Mouse (Mus musculus): ENCODE data around the gene Adamts2. TPM values are rescaled to one million over a fixed set of nuclear protein-coding genes. Genes with fewer than 3 reads are reported as not detected.

Adamts2 gene
- polyA plus RNA-seq (2015; fragmentation: Nextera tagmentation; extraction: Ambion mirVana), result 8.5 and 9.0 TPM in 2 replicates

- ATAC-seq, result peak; percentile 88
- WGBS, result under 1% methylated on average over 79 of the region's 82 CpGs
- peaks cover 63% of the 10 kb centered on the region for H3K27me3 ChIP-seq (replicated peaks)
- H3K36me3 ChIP-seq, result no peaks in the 10 kb centered on the region
- no peaks in the 10 kb centered on the region for H3K9me3 ChIP-seq
- H3K9ac ChIP-seq, result peak within 1 kb of the TSS; percentile 58
- H3K4me3 ChIP-seq (replicated peaks), result peak within 1 kb of the TSS; percentile 67
- H3K4me1 ChIP-seq (replicated peaks), result peaks cover 17% of the 10 kb centered on the region
- 0 out of 2 replicates have a peak within 1 kb of the TSS, but pooled peaks have one; percentile 13 for H3K27ac ChIP-seq
- H3K4me2 ChIP-seq (replicated peaks), result peak within 1 kb of the TSS; percentile 96
Measured at GRCm38 (mm10) chr11:50601641-50602355, at the start of gene Adamts2. Adamts2 (plus strand) TSS chr11:50602084.

GRCm38 (mm10) chr11:50557064-50557463, 44.8 kb upstream of the Adamts2 start:
- Histone ChIP-seq H3K4me2 (replicated peaks) (no peak overlapping the region), H3K4me1 (replicated peaks) (no peaks in the 10 kb centered on the region), H3K4me3 (replicated peaks) (no peak overlapping the region), H3K36me3 (no peaks in the 10 kb centered on the region), H3K9me3 (no peaks in the 10 kb centered on the region), H3K27ac (no peak overlapping the region), H3K9ac (no peak overlapping the region), H3K27me3 (replicated peaks) (no peaks in the 10 kb centered on the region)
- 91% methylated on average over 3 of the region's 3 CpGs for WGBS
- ATAC-seq, result no peak

- Histone ChIP-seq H3K9me3 (no peaks in the 10 kb centered on the region), H3K4me3 (replicated peaks) (no peak overlapping the region), H3K4me2 (replicated peaks) (no peak overlapping the region), H3K27me3 (replicated peaks) (no peaks in the 10 kb centered on the region), H3K27ac (no peak overlapping the region), H3K9ac (no peak overlapping the region), H3K4me1 (replicated peaks) (no peaks in the 10 kb centered on the region), H3K36me3 (no peaks in the 10 kb centered on the region)
- 32% methylated on average over 4 of the region's 4 CpGs for WGBS
- no peak for ATAC-seq
Measured at GRCm38 (mm10) chr11:50559108-50559507, 42.8 kb upstream of the Adamts2 start.

- no peaks in the 10 kb centered on the region for H3K27me3 ChIP-seq (replicated peaks)
- WGBS, result 65% methylated on average over 20 of the region's 20 CpGs
- H3K36me3 ChIP-seq, result no peaks in the 10 kb centered on the region
- no peak overlapping the region for H3K4me2 ChIP-seq (replicated peaks)
- ATAC-seq, result no peak
- H3K4me1 ChIP-seq (replicated peaks), result no peaks in the 10 kb centered on the region
- H3K4me3 ChIP-seq (replicated peaks), result no peak overlapping the region
- no peak overlapping the region for H3K9ac ChIP-seq
- no peak overlapping the region for H3K27ac ChIP-seq
- no peaks in the 10 kb centered on the region for H3K9me3 ChIP-seq
Measured at GRCm38 (mm10) chr11:50565466-50566211, 36.2 kb upstream of the Adamts2 start.

- 61% methylated on average over 6 of the region's 6 CpGs for WGBS
- no peak for ATAC-seq
- H3K9ac ChIP-seq, result no peak overlapping the region
Measured at GRCm38 (mm10) chr11:50571448-50571847, 30.4 kb upstream of the Adamts2 start.

GRCm38 (mm10) chr11:50576521-50576920, 25.4 kb upstream of the Adamts2 start:
- no peaks in the 10 kb centered on the region for H3K27me3 ChIP-seq (replicated peaks)
- H3K36me3 ChIP-seq, result no peaks in the 10 kb centered on the region
- H3K27ac ChIP-seq, result no peak overlapping the region
- H3K9me3 ChIP-seq, result no peaks in the 10 kb centered on the region
- H3K4me3 ChIP-seq (replicated peaks), result no peak overlapping the region
- H3K9ac ChIP-seq, result no peak overlapping the region
- ATAC-seq, result no peak
- H3K4me2 ChIP-seq (replicated peaks), result no peak overlapping the region
- WGBS, result 42% methylated on average over 4 of the region's 4 CpGs
- no peaks in the 10 kb centered on the region for H3K4me1 ChIP-seq (replicated peaks)

More at GRCm38 (mm10) chr11:50571448-50571847, 30.4 kb upstream of the Adamts2 start:
- Histone ChIP-seq H3K4me3 (replicated peaks) (no peak overlapping the region), H3K9me3 (no peaks in the 10 kb centered on the region), H3K27ac (no peak overlapping the region), H3K27me3 (replicated peaks) (no peaks in the 10 kb centered on the region), H3K4me1 (replicated peaks) (no peaks in the 10 kb centered on the region), H3K36me3 (no peaks in the 10 kb centered on the region), H3K4me2 (replicated peaks) (no peak overlapping the region)

GRCm38 (mm10) chr11:50587026-50587425, 14.9 kb upstream of the Adamts2 start:
- Histone ChIP-seq H3K27ac (no peak overlapping the region), H3K4me3 (replicated peaks) (no peak overlapping the region), H3K27me3 (replicated peaks) (no peaks in the 10 kb centered on the region), H3K4me1 (replicated peaks) (no peaks in the 10 kb centered on the region), H3K9ac (no peak overlapping the region), H3K9me3 (no peaks in the 10 kb centered on the region), H3K36me3 (no peaks in the 10 kb centered on the region), H3K4me2 (replicated peaks) (no peak overlapping the region)
- no peak for ATAC-seq
- WGBS, result 50% methylated on average over 7 of the region's 7 CpGs

- Histone ChIP-seq H3K36me3 (no peaks in the 10 kb centered on the region), H3K27ac (no peak overlapping the region), H3K27me3 (replicated peaks) (no peaks in the 10 kb centered on the region), H3K9me3 (no peaks in the 10 kb centered on the region), H3K9ac (no peak overlapping the region), H3K4me1 (replicated peaks) (no peaks in the 10 kb centered on the region), H3K4me2 (replicated peaks) (no peak overlapping the region), H3K4me3 (replicated peaks) (no peak overlapping the region)
- WGBS, result 19% methylated on average over 3 of the region's 3 CpGs
- no peak for ATAC-seq
Measured at GRCm38 (mm10) chr11:50587787-50588186, 14.1 kb upstream of the Adamts2 start.

- Histone ChIP-seq H3K36me3 (no peaks in the 10 kb centered on the region), H3K27me3 (replicated peaks) (no peaks in the 10 kb centered on the region), H3K9ac (no peak overlapping the region), H3K4me1 (replicated peaks) (no peaks in the 10 kb centered on the region), H3K4me2 (replicated peaks) (no peak overlapping the region), H3K4me3 (replicated peaks) (no peak overlapping the region), H3K9me3 (no peaks in the 10 kb centered on the region), H3K27ac (no peak overlapping the region)
- no peak for ATAC-seq
- 35% methylated on average over 11 of the region's 11 CpGs for WGBS
Measured at GRCm38 (mm10) chr11:50589060-50589459, 12.8 kb upstream of the Adamts2 start.

- 72% methylated on average over 13 of the region's 13 CpGs for WGBS
- ATAC-seq, result no peak
Measured at GRCm38 (mm10) chr11:50591053-50591452, 10.8 kb upstream of the Adamts2 start.

GRCm38 (mm10) chr11:50592892-50593553, 8.9 kb upstream of the Adamts2 start:
- Histone ChIP-seq H3K9ac (no peak overlapping the region), H3K4me3 (replicated peaks) (no peak overlapping the region), H3K4me1 (replicated peaks) (no peaks in the 10 kb centered on the region), H3K4me2 (replicated peaks) (no peak overlapping the region), H3K36me3 (no peaks in the 10 kb centered on the region), H3K27me3 (replicated peaks) (0 out of 2 replicates have a peak, but pooled peaks cover 3% of the 10 kb centered on the region), H3K9me3 (no peaks in the 10 kb centered on the region), H3K27ac (no peak overlapping the region)
- whole genome bisulfite sequencing, result 80% methylated on average over 16 of the region's 16 CpGs
- no peak for ATAC-seq

More at GRCm38 (mm10) chr11:50591053-50591452, 10.8 kb upstream of the Adamts2 start:
- Histone ChIP-seq H3K4me2 (replicated peaks) (no peak overlapping the region), H3K9ac (no peak overlapping the region), H3K4me1 (replicated peaks) (no peaks in the 10 kb centered on the region), H3K27ac (no peak overlapping the region), H3K4me3 (replicated peaks) (no peak overlapping the region), H3K27me3 (replicated peaks) (0 out of 2 replicates have a peak, but pooled peaks cover 3% of the 10 kb centered on the region), H3K36me3 (no peaks in the 10 kb centered on the region), H3K9me3 (no peaks in the 10 kb centered on the region)

GRCm38 (mm10) chr11:50596571-50596970, 5.3 kb upstream of the Adamts2 start:
- H3K9me3 ChIP-seq, result no peaks in the 10 kb centered on the region
- no peak overlapping the region for H3K9ac ChIP-seq
- H3K36me3 ChIP-seq, result no peaks in the 10 kb centered on the region
- WGBS, result 82% methylated on average over 2 of the region's 2 CpGs
- H3K4me3 ChIP-seq (replicated peaks), result no peak overlapping the region
- H3K27me3 ChIP-seq (replicated peaks), result peaks cover 23% of the 10 kb centered on the region; the same call in 1 of the 2 replicates
- H3K4me1 ChIP-seq (replicated peaks), result 0 out of 2 replicates have a peak, but pooled peaks cover 2% of the 10 kb centered on the region
- no peak overlapping the region for H3K27ac ChIP-seq
- H3K4me2 ChIP-seq (replicated peaks), result no peak overlapping the region
- no peak for ATAC-seq
